Mouse (Mus musculus): ENCODE measurements around the gene Kcns1. TPM values are rescaled to one million over a fixed set of nuclear protein-coding genes. Genes with fewer than 3 reads are reported as not detected.
A peak's percentile ranks its signal among the peaks of the same experiment; 100 is the strongest.

Gene Kcns1
- polyA plus RNA-seq, 1 experiment: 0.36 TPM

- H3K36me3 ChIP-seq (ENCODE audit: control insufficient read depth, insufficient read depth, low read length): no peaks in the 10 kb centered on the region
- TF ChIP-seq CTCF (conservative IDR thresholded peaks at IDR 0.05; ENCODE audit: insufficient read depth, insufficient read length, low read depth, low read length): no peak
- no peak for TF ChIP-seq POLR2A (IDR thresholded peaks at IDR 0.05; ENCODE audit: low read depth, low read length)
- no peak overlapping the region for H3K4me3 ChIP-seq (ENCODE audit: insufficient read depth, low read depth, low read length)
- DNase-seq: peak; percentile 5
- peak overlapping the region; percentile 52 for H3K27ac ChIP-seq (ENCODE audit: insufficient read depth, low read depth, low read length)
- H3K27me3 ChIP-seq (replicated peaks; ENCODE audit: control insufficient read depth, insufficient read depth, low read length): no peaks in the 10 kb centered on the region
- peaks cover 3% of the 10 kb centered on the region for H3K4me1 ChIP-seq (ENCODE audit: control insufficient read depth, insufficient read depth, low read length)
- 74% methylated on average over 10 of the region's 10 CpGs for WGBS
Measured at GRCm38 (mm10) chr2:164142021-164142420, 28.9 kb downstream of the Kcns1 start.

GRCm38 (mm10) chr2:164137754-164138153 lies 33.2 kb downstream of the Kcns1 start:
- no peaks in the 10 kb centered on the region; the same call in 1 of the 2 replicates for H3K4me1 ChIP-seq (ENCODE audit: control insufficient read depth, insufficient read depth, low read length)
- no peaks in the 10 kb centered on the region for H3K27me3 ChIP-seq (replicated peaks; ENCODE audit: control insufficient read depth, insufficient read depth, low read length)
- 53% methylated on average over 6 of the region's 6 CpGs for WGBS
- TF ChIP-seq CTCF (conservative IDR thresholded peaks at IDR 0.05; ENCODE audit: insufficient read depth, insufficient read length, low read depth, low read length) (no peak), POLR2A (IDR thresholded peaks at IDR 0.05; ENCODE audit: low read depth, low read length) (no peak)
- no peak for DNase-seq
- no peak overlapping the region for H3K27ac ChIP-seq (ENCODE audit: insufficient read depth, low read depth, low read length)
- no peaks in the 10 kb centered on the region for H3K36me3 ChIP-seq (ENCODE audit: control insufficient read depth, insufficient read depth, low read length)
- H3K4me3 ChIP-seq (ENCODE audit: insufficient read depth, low read depth, low read length): no peak overlapping the region

GRCm38 (mm10) chr2:164136393-164136792 lies 34.5 kb downstream of the Kcns1 start:
- H3K36me3 ChIP-seq (ENCODE audit: control insufficient read depth, insufficient read depth, low read length): no peaks in the 10 kb centered on the region
- WGBS: 27% methylated on average over 2 of the region's 2 CpGs
- H3K27ac ChIP-seq (ENCODE audit: insufficient read depth, low read depth, low read length): no peak overlapping the region
- TF ChIP-seq POLR2A (IDR thresholded peaks at IDR 0.05; ENCODE audit: low read depth, low read length) (no peak), CTCF (conservative IDR thresholded peaks at IDR 0.05; ENCODE audit: insufficient read depth, insufficient read length, low read depth, low read length) (peak; percentile 60)
- no peaks in the 10 kb centered on the region for H3K27me3 ChIP-seq (replicated peaks; ENCODE audit: control insufficient read depth, insufficient read depth, low read length)
- H3K4me3 ChIP-seq (ENCODE audit: insufficient read depth, low read depth, low read length): no peak overlapping the region
- no peaks in the 10 kb centered on the region for H3K4me1 ChIP-seq (ENCODE audit: control insufficient read depth, insufficient read depth, low read length)
- peak; percentile 25 for DNase-seq

GRCm38 (mm10) chr2:164135367-164135766 lies 35.5 kb downstream of the Kcns1 start:
- Histone ChIP-seq H3K4me1 (ENCODE audit: control insufficient read depth, insufficient read depth, low read length) (no peaks in the 10 kb centered on the region), H3K36me3 (ENCODE audit: control insufficient read depth, insufficient read depth, low read length) (no peaks in the 10 kb centered on the region), H3K27me3 (replicated peaks; ENCODE audit: control insufficient read depth, insufficient read depth, low read length) (no peaks in the 10 kb centered on the region), H3K4me3 (ENCODE audit: insufficient read depth, low read depth, low read length) (no peak overlapping the region), H3K27ac (ENCODE audit: insufficient read depth, low read depth, low read length) (no peak overlapping the region)
- peak; percentile 15 for DNase-seq
- WGBS: 67% methylated on average over 1 of the region's 1 CpGs
- TF ChIP-seq POLR2A (IDR thresholded peaks at IDR 0.05; ENCODE audit: low read depth, low read length) (no peak), CTCF (conservative IDR thresholded peaks at IDR 0.05; ENCODE audit: insufficient read depth, insufficient read length, low read depth, low read length) (no peak)

- WGBS: 56% methylated on average over 6 of the region's 6 CpGs
Measured at GRCm38 (mm10) chr2:164134563-164134962, 36.4 kb downstream of the Kcns1 start.

GRCm38 (mm10) chr2:164131586-164131985 lies 39.3 kb downstream of the Kcns1 start:
- TF ChIP-seq CTCF (conservative IDR thresholded peaks at IDR 0.05; ENCODE audit: insufficient read depth, insufficient read length, low read depth, low read length) (no peak), POLR2A (IDR thresholded peaks at IDR 0.05; ENCODE audit: low read depth, low read length) (no peak)
- Histone ChIP-seq H3K27me3 (replicated peaks; ENCODE audit: control insufficient read depth, insufficient read depth, low read length) (no peaks in the 10 kb centered on the region), H3K36me3 (ENCODE audit: control insufficient read depth, insufficient read depth, low read length) (no peaks in the 10 kb centered on the region), H3K4me1 (ENCODE audit: control insufficient read depth, insufficient read depth, low read length) (no peaks in the 10 kb centered on the region), H3K27ac (ENCODE audit: insufficient read depth, low read depth, low read length) (no peak overlapping the region), H3K4me3 (ENCODE audit: insufficient read depth, low read depth, low read length) (no peak overlapping the region)
- no peak for DNase-seq
- 88% methylated on average over 1 of the region's 1 CpGs for WGBS

More at GRCm38 (mm10) chr2:164134563-164134962, 36.4 kb downstream of the Kcns1 start:
- no peaks in the 10 kb centered on the region for H3K36me3 ChIP-seq (ENCODE audit: control insufficient read depth, insufficient read depth, low read length)
- H3K4me1 ChIP-seq (ENCODE audit: control insufficient read depth, insufficient read depth, low read length): no peaks in the 10 kb centered on the region
- DNase-seq: peak; percentile 44
- no peak overlapping the region for H3K4me3 ChIP-seq (ENCODE audit: insufficient read depth, low read depth, low read length)
- TF ChIP-seq POLR2A (IDR thresholded peaks at IDR 0.05; ENCODE audit: low read depth, low read length) (no peak), CTCF (conservative IDR thresholded peaks at IDR 0.05; ENCODE audit: insufficient read depth, insufficient read length, low read depth, low read length) (peak; percentile 68)
- no peak overlapping the region for H3K27ac ChIP-seq (ENCODE audit: insufficient read depth, low read depth, low read length)
- no peaks in the 10 kb centered on the region for H3K27me3 ChIP-seq (replicated peaks; ENCODE audit: control insufficient read depth, insufficient read depth, low read length)

GRCm38 (mm10) chr2:164128576-164129411 lies 42.1 kb downstream of the Kcns1 start:
- TF ChIP-seq CTCF (conservative IDR thresholded peaks at IDR 0.05; ENCODE audit: insufficient read depth, insufficient read length, low read depth, low read length): no peak
- no peak for TF ChIP-seq POLR2A (IDR thresholded peaks at IDR 0.05; ENCODE audit: low read depth, low read length)
- Histone ChIP-seq H3K36me3 (ENCODE audit: control insufficient read depth, insufficient read depth, low read length) (no peaks in the 10 kb centered on the region), H3K27me3 (replicated peaks; ENCODE audit: control insufficient read depth, insufficient read depth, low read length) (no peaks in the 10 kb centered on the region), H3K4me3 (ENCODE audit: insufficient read depth, low read depth, low read length) (no peak overlapping the region), H3K27ac (ENCODE audit: insufficient read depth, low read depth, low read length) (no peak overlapping the region), H3K4me1 (ENCODE audit: control insufficient read depth, insufficient read depth, low read length) (no peaks in the 10 kb centered on the region)
- WGBS: 86% methylated on average over 12 of the region's 12 CpGs
- DNase-seq: no peak

All from kidney, adult 2 months (tissue).